8 mouse cellular contexts compared by ENCODE assay signal in the genomic region with DNA sequence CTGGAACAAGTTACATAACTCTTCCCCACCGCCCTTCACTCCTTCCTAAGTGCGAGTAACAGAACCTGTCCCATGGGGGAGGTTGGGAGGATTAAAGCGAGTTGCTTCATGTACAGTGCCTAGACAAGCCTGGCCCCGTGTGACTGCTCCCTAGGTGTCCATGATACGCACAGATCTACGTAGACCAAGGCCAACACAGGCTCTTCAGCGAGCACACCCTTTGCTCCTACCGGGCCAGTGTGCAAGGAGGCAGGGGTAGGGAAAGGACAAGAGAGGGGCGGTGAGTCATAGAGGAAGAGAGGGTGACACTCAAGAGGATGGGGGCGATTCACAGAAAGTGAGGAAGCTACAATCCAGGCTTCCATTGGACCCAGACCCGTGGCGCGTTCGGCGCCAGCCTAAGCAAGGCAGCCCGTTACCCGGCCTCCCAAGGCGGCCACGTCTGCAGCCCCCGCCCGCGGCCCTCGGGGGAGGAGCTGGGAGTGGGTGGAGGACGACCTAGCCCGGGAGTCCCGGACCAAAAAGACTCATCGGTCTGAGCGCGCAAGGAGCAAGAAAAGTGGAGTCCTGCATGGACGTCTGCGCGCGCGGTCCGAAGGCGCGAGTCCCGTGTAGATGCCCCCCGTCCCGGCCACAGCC. TPM values are rescaled to one million over a fixed set of nuclear protein-coding genes. Genes with fewer than 3 reads are reported as not detected.
DNase-seq lines count a peak whose midpoint lies in the region; ATAC-seq lines count a peak whose summit lies in the region.

No protein-coding gene starts in this region.

- no peaks in the 10 kb centered on the region for H3K9me3 ChIP-seq in embryonic facial prominence, embryonic 14.5 days (ENCODE audit: control insufficient read depth, low read length)
- H3K9me3 ChIP-seq in heart, embryonic 15.5 days (replicated peaks), result no peaks in the 10 kb centered on the region
- H3K9me3 ChIP-seq in midbrain, embryonic 10.5 days (replicated peaks), result no peaks in the 10 kb centered on the region
- no peaks in the 10 kb centered on the region for H3K9me3 ChIP-seq in stomach, embryonic 15.5 days

- peak; percentile 83 for ATAC-seq in embryonic facial prominence, embryonic 14.5 days (ENCODE audit: low read depth)
- ATAC-seq in heart, embryonic 15.5 days (replicated peaks; ENCODE audit: insufficient number of reproducible peaks, insufficient read depth, low FRiP score, low read depth), result peak; percentile 59
- peak; percentile 48 for ATAC-seq in stomach, embryonic 15.5 days (ENCODE audit: insufficient read depth, low FRiP score, low read depth)

- DNase-seq in 416B (ENCODE audit: low read depth), result peak; percentile 77
- peak; percentile 78 for DNase-seq in NIH3T3 (ENCODE audit: low read depth)
- DNase-seq in embryonic facial prominence, embryonic 14.5 days (ENCODE audit: low spot score), result peak; percentile 87
- peak; percentile 71 to 79 for DNase-seq in kidney, postnatal 4 days
- DNase-seq in midbrain, embryonic 10.5 days (ENCODE audit: low spot score), result no peak
- DNase-seq in frontal cortex, adult 2 months (ENCODE audit: extremely low spot score in 1 of 2, low spot score in 1 of 2), result no peak

- H3K4me2 ChIP-seq in embryonic facial prominence, embryonic 14.5 days (ENCODE audit: low read depth, low read length), result peak overlapping the region; percentile 76
- H3K4me2 ChIP-seq in heart, embryonic 15.5 days, result peak overlapping the region; percentile 76
- H3K4me2 ChIP-seq in stomach, embryonic 15.5 days, result peak overlapping the region; percentile 69

- peak overlapping the region; percentile 95 for H3K27ac ChIP-seq in embryonic facial prominence, embryonic 14.5 days (replicated peaks; ENCODE audit: low read depth, low read length)
- H3K27ac ChIP-seq in heart, embryonic 15.5 days, result peak overlapping the region; percentile 95
- peak overlapping the region; percentile 85 for H3K27ac ChIP-seq in midbrain, embryonic 10.5 days (replicated peaks)
- peak overlapping the region; percentile 94 for H3K27ac ChIP-seq in stomach, embryonic 15.5 days

- WGBS in embryonic facial prominence, embryonic 14.5 days, result 1% methylated on average over 27 of the region's 40 CpGs
- WGBS in heart, embryonic 15.5 days, result 1% methylated on average over 40 of the region's 40 CpGs
- WGBS in midbrain, embryonic 10.5 days, result 3% methylated on average over 40 of the region's 40 CpGs
- 2% methylated on average over 40 of the region's 40 CpGs for WGBS in stomach, embryonic 15.5 days

- H3K36me3 ChIP-seq in embryonic facial prominence, embryonic 14.5 days (ENCODE audit: control insufficient read depth, insufficient read depth, low read length), result 0 out of 2 replicates have a peak, but pooled peaks cover 2% of the 10 kb centered on the region
- H3K36me3 ChIP-seq in heart, embryonic 15.5 days, result 0 out of 2 replicates have a peak, but pooled peaks cover 2% of the 10 kb centered on the region
- no peaks in the 10 kb centered on the region for H3K36me3 ChIP-seq in midbrain, embryonic 10.5 days
- no peaks in the 10 kb centered on the region for H3K36me3 ChIP-seq in stomach, embryonic 15.5 days

- peak overlapping the region; percentile 85 for H3K4me3 ChIP-seq in embryonic facial prominence, embryonic 14.5 days (ENCODE audit: low read depth, low read length)
- peak overlapping the region; percentile 88 for H3K4me3 ChIP-seq in heart, embryonic 15.5 days
- peak overlapping the region; percentile 76 for H3K4me3 ChIP-seq in midbrain, embryonic 10.5 days
- H3K4me3 ChIP-seq in stomach, embryonic 15.5 days (replicated peaks), result peak overlapping the region; percentile 72

- peak overlapping the region; percentile 94 for H3K9ac ChIP-seq in embryonic facial prominence, embryonic 14.5 days (ENCODE audit: low read depth, low read length)
- H3K9ac ChIP-seq in heart, embryonic 15.5 days, result peak overlapping the region; percentile 94
- H3K9ac ChIP-seq in stomach, embryonic 15.5 days, result peak overlapping the region; percentile 80

- peaks cover 19% of the 10 kb centered on the region for H3K4me1 ChIP-seq in embryonic facial prominence, embryonic 14.5 days (ENCODE audit: control insufficient read depth, insufficient read depth, low read length)
- peaks cover 56% of the 10 kb centered on the region for H3K4me1 ChIP-seq in heart, embryonic 15.5 days (replicated peaks)
- peaks cover 31% of the 10 kb centered on the region for H3K4me1 ChIP-seq in midbrain, embryonic 10.5 days
- H3K4me1 ChIP-seq in stomach, embryonic 15.5 days, result peaks cover 24% of the 10 kb centered on the region

- no peaks in the 10 kb centered on the region for H3K27me3 ChIP-seq in embryonic facial prominence, embryonic 14.5 days (replicated peaks; ENCODE audit: control insufficient read depth, insufficient read depth, low read length)
- H3K27me3 ChIP-seq in heart, embryonic 15.5 days, result no peaks in the 10 kb centered on the region
- peaks cover 50% of the 10 kb centered on the region for H3K27me3 ChIP-seq in midbrain, embryonic 10.5 days (ENCODE audit: low read depth, poor library complexity, severe bottlenecking)
- no peaks in the 10 kb centered on the region for H3K27me3 ChIP-seq in stomach, embryonic 15.5 days (replicated peaks)

RNA-seq across cellular contexts. Expression of a gene that starts 0.5 kb away (rescaled TPM):
- polyA plus RNA-seq in embryonic facial prominence, embryonic 14.5 days (2014; fragmentation: Nextera tagmentation; extraction: Ambion mirVana), result 42.8 and 43.9 TPM in 2 replicates
- polyA plus RNA-seq in heart, embryonic 15.5 days (2015; fragmentation: Nextera tagmentation; extraction: Ambion mirVana), result 34.1 and 44.5 TPM in 2 replicates
- polyA plus RNA-seq in midbrain, embryonic 10.5 days (2016; fragmentation: Nextera tagmentation; extraction: Ambion mirVana), result 16.9 and 18.7 TPM in 2 replicates
- 32.7 and 33.4 TPM in 2 replicates for polyA plus RNA-seq in stomach, embryonic 15.5 days (2015; fragmentation: Nextera tagmentation; extraction: Ambion mirVana)
- polyA plus RNA-seq in frontal cortex, adult 2 months (2012; rRNA removed), result 24.9 and 28.3 TPM in 2 replicates

RNA-seq across cellular contexts. Expression of a gene that starts 13.8 kb away (rescaled TPM):
- not detected in 2 replicates for polyA plus RNA-seq in embryonic facial prominence, embryonic 14.5 days (2014; fragmentation: Nextera tagmentation; extraction: Ambion mirVana)
- polyA plus RNA-seq in heart, embryonic 15.5 days (2015; fragmentation: Nextera tagmentation; extraction: Ambion mirVana), result not detected in 2 replicates
- polyA plus RNA-seq in midbrain, embryonic 10.5 days (2016; fragmentation: Nextera tagmentation; extraction: Ambion mirVana), result not detected in 2 replicates
- not detected in 2 replicates for polyA plus RNA-seq in stomach, embryonic 15.5 days (2015; fragmentation: Nextera tagmentation; extraction: Ambion mirVana)
- polyA plus RNA-seq in frontal cortex, adult 2 months (2012; rRNA removed), result not detected in 2 replicates

RNA-seq across cellular contexts. Expression of a gene that starts 22.2 kb away (rescaled TPM):
- polyA plus RNA-seq in embryonic facial prominence, embryonic 14.5 days (2014; fragmentation: Nextera tagmentation; extraction: Ambion mirVana), result 1.7 and 1.8 TPM in 2 replicates
- 1.3 and 1.7 TPM in 2 replicates for polyA plus RNA-seq in heart, embryonic 15.5 days (2015; fragmentation: Nextera tagmentation; extraction: Ambion mirVana)
- 1.0 and 1.2 TPM in 2 replicates for polyA plus RNA-seq in midbrain, embryonic 10.5 days (2016; fragmentation: Nextera tagmentation; extraction: Ambion mirVana)
- polyA plus RNA-seq in stomach, embryonic 15.5 days (2015; fragmentation: Nextera tagmentation; extraction: Ambion mirVana), result 2.9 and 5.8 TPM in 2 replicates
- 75.1 and 75.6 TPM in 2 replicates for polyA plus RNA-seq in frontal cortex, adult 2 months (2012; rRNA removed)

RNA-seq across cellular contexts. Expression of a gene that starts 25.8 kb away (rescaled TPM):
- polyA plus RNA-seq in embryonic facial prominence, embryonic 14.5 days (2014; fragmentation: Nextera tagmentation; extraction: Ambion mirVana), result 16.0 and 20.2 TPM in 2 replicates
- 12.5 and 15.0 TPM in 2 replicates for polyA plus RNA-seq in heart, embryonic 15.5 days (2015; fragmentation: Nextera tagmentation; extraction: Ambion mirVana)
- 21.4 and 21.5 TPM in 2 replicates for polyA plus RNA-seq in midbrain, embryonic 10.5 days (2016; fragmentation: Nextera tagmentation; extraction: Ambion mirVana)
- polyA plus RNA-seq in stomach, embryonic 15.5 days (2015; fragmentation: Nextera tagmentation; extraction: Ambion mirVana), result 17.6 and 21.2 TPM in 2 replicates
- 27.1 and 28.5 TPM in 2 replicates for polyA plus RNA-seq in frontal cortex, adult 2 months (2012; rRNA removed)

RNA-seq across cellular contexts. Expression of a gene that starts 27.1 kb away (rescaled TPM):
- polyA plus RNA-seq in embryonic facial prominence, embryonic 14.5 days (2014; fragmentation: Nextera tagmentation; extraction: Ambion mirVana), result 35.9 and 37.3 TPM in 2 replicates
- 59.4 and 93.4 TPM in 2 replicates for polyA plus RNA-seq in heart, embryonic 15.5 days (2015; fragmentation: Nextera tagmentation; extraction: Ambion mirVana)
- polyA plus RNA-seq in midbrain, embryonic 10.5 days (2016; fragmentation: Nextera tagmentation; extraction: Ambion mirVana), result 29.1 TPM in 2 replicates
- 61.2 and 61.4 TPM in 2 replicates for polyA plus RNA-seq in stomach, embryonic 15.5 days (2015; fragmentation: Nextera tagmentation; extraction: Ambion mirVana)
- polyA plus RNA-seq in frontal cortex, adult 2 months (2012; rRNA removed), result 115 and 125 TPM in 2 replicates

Comparison
In these comparisons a context has a peak if more than half of its experiments do, and no peak if none do; other contexts are left out.
1. DNase-seq: peak in 416B (single experiment), NIH3T3 (single experiment), embryonic facial prominence, embryonic 14.5 days (single experiment) and kidney, postnatal 4 days (2 of 2); none in midbrain, embryonic 10.5 days (single experiment) and frontal cortex, adult 2 months (0 of 2).
2. RNA of a gene that starts 22.2 kb away (polyA plus RNA-seq): 75.1 to 75.6 TPM in frontal cortex, adult 2 months; 2.9 to 5.8 TPM in stomach, embryonic 15.5 days, 1.7 to 1.8 TPM in embryonic facial prominence, embryonic 14.5 days, 1.3 to 1.7 TPM in heart, embryonic 15.5 days and 1.0 to 1.2 TPM in midbrain, embryonic 10.5 days; every median in the first group is over 10 times any median in the second.
3. Peak in every context shown above with its lines, with median percentiles within 50 percentile points of each other: ATAC-seq, H3K27ac ChIP-seq, H3K4me2 ChIP-seq, H3K4me3 ChIP-seq and H3K9ac ChIP-seq.